Mouse (Mus musculus): ENCODE results near the gene Arntl2. TPM values are rescaled to one million over a fixed set of nuclear protein-coding genes. Genes with fewer than 3 reads are reported as not detected.

Arntl2 gene
- polyA plus RNA-seq, 1 experiment = 0.49 TPM

DNA sequence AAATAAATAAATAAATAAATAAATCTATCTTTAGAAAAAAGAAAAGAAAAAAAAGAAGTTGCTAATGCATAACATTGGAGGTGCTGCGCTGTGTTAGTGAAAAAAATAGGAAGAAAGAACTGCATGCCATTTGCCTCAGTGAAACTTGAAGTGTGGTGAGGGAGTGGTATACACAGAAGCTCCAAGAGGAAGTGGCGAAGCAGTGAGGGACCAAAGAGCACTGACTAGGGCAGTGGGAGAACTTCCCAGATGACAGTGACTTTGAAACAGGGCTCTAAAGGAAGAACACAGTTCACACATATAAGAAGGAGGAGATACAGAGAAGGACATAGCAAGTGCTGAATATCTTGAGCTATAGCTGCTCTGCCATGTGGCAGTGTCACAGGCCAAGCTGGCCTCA, 36.8 kb upstream of the Arntl2 start:
- Histone ChIP-seq H3K27me3 (ENCODE audit: control insufficient read depth, insufficient read depth, insufficient read length) (no peaks in the 10 kb centered on the region), H3K36me3 (ENCODE audit: control insufficient read depth, insufficient read depth) (no peaks in the 10 kb centered on the region), H3ac (ENCODE audit: control insufficient read depth, insufficient read length, low read depth) (no peak overlapping the region), H3K79me2 (ENCODE audit: control insufficient read depth, insufficient read depth) (no peaks in the 10 kb centered on the region), H3K4me3 (ENCODE audit: insufficient read depth, poor library complexity, severe bottlenecking) (no peak overlapping the region), H3K79me3 (ENCODE audit: low read depth) (no peaks in the 10 kb centered on the region)
- TF ChIP-seq USF1 (IDR thresholded peaks at IDR 0.05; ENCODE audit: low read depth) = no peak
- TF ChIP-seq MYOD1 (IDR thresholded peaks at IDR 0.05; ENCODE audit: control insufficient read depth, insufficient read length, low read depth) = no peak
- TF ChIP-seq CTCF (IDR thresholded peaks at IDR 0.05; ENCODE audit: control insufficient read depth, insufficient read depth, insufficient read length) = no peak
- no peak for TF ChIP-seq MAX (IDR thresholded peaks at IDR 0.05)
- no peak for TF ChIP-seq CEBPB (IDR thresholded peaks at IDR 0.05; ENCODE audit: low read depth)
- TF ChIP-seq MYOG (IDR thresholded peaks at IDR 0.05; ENCODE audit: control insufficient read depth, extremely low read depth, insufficient read length) = no peak
- no peak for TF ChIP-seq FOSL1 (IDR thresholded peaks at IDR 0.05; ENCODE audit: insufficient read depth, low read length, poor library complexity, severe bottlenecking)

DNA sequence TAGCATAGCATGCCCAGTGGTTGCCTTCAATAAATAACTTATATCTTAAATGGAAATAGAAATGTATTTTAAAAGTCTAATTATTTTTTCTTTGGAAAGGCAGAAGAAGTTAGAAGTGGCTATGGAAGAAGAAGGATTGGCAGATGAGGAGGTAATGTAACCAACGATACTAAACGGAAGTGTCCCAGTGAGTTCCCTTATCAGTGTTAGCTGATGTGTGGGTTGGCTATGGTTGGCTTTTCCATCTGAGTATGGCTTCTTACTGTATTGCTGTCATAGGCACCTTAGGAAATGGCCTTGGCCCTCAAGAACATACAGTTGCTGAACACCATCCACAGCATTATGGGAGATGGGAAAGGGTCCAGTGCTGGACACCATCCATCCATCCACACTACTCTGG, 35.8 kb upstream of the Arntl2 start:
- TF ChIP-seq MAX (IDR thresholded peaks at IDR 0.05) (no peak), CTCF (IDR thresholded peaks at IDR 0.05; ENCODE audit: control insufficient read depth, insufficient read depth, insufficient read length) (no peak)
- H3K79me2 ChIP-seq (ENCODE audit: control insufficient read depth, insufficient read depth) = no peaks in the 10 kb centered on the region
- H3K27me3 ChIP-seq (ENCODE audit: control insufficient read depth, insufficient read depth, insufficient read length) = no peaks in the 10 kb centered on the region
- no peaks in the 10 kb centered on the region for H3K36me3 ChIP-seq (ENCODE audit: control insufficient read depth, insufficient read depth)
- H3ac ChIP-seq (ENCODE audit: control insufficient read depth, insufficient read length, low read depth) = no peak overlapping the region
- H3K79me3 ChIP-seq (ENCODE audit: low read depth) = no peaks in the 10 kb centered on the region
- no peak overlapping the region for H3K4me3 ChIP-seq (ENCODE audit: insufficient read depth, poor library complexity, severe bottlenecking)

DNA sequence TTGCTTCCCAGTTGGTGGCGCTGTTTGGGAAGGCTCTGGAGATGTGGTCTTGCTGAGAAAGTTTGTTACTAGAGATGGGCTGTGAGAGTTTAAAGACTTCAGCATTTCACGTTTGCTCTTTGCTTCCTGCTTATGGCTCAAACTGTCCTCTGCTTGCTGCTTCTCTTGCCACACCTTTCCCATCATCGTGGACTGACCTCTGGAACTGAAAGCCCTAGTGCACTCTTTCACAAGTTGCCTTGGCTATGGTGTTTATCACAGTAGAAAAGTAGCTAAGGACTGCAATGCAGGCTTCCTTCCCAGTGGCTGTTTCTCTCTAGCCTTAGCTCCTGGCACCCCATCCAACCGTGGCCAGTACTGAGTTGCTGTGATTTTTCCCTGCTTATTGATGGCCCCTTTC, 35.1 kb upstream of the Arntl2 start:
- no peaks in the 10 kb centered on the region for H3K27me3 ChIP-seq (ENCODE audit: control insufficient read depth, insufficient read depth, insufficient read length)
- no peaks in the 10 kb centered on the region for H3K79me2 ChIP-seq (ENCODE audit: control insufficient read depth, insufficient read depth)
- no peak overlapping the region for H3K4me3 ChIP-seq (ENCODE audit: insufficient read depth, poor library complexity, severe bottlenecking)
- no peak overlapping the region for H3ac ChIP-seq (ENCODE audit: control insufficient read depth, insufficient read length, low read depth)
- TF ChIP-seq MYOG (IDR thresholded peaks at IDR 0.05; ENCODE audit: control insufficient read depth, extremely low read depth, insufficient read length) (no peak), USF1 (IDR thresholded peaks at IDR 0.05; ENCODE audit: low read depth) (no peak), FOSL1 (IDR thresholded peaks at IDR 0.05; ENCODE audit: insufficient read depth, low read length, poor library complexity, severe bottlenecking) (no peak), CEBPB (IDR thresholded peaks at IDR 0.05; ENCODE audit: low read depth) (no peak), MYOD1 (IDR thresholded peaks at IDR 0.05; ENCODE audit: control insufficient read depth, insufficient read length, low read depth) (no peak), CTCF (IDR thresholded peaks at IDR 0.05; ENCODE audit: control insufficient read depth, insufficient read depth, insufficient read length) (no peak), MAX (IDR thresholded peaks at IDR 0.05) (no peak)
- no peaks in the 10 kb centered on the region for H3K79me3 ChIP-seq (ENCODE audit: low read depth)
- no peaks in the 10 kb centered on the region for H3K36me3 ChIP-seq (ENCODE audit: control insufficient read depth, insufficient read depth)

DNA sequence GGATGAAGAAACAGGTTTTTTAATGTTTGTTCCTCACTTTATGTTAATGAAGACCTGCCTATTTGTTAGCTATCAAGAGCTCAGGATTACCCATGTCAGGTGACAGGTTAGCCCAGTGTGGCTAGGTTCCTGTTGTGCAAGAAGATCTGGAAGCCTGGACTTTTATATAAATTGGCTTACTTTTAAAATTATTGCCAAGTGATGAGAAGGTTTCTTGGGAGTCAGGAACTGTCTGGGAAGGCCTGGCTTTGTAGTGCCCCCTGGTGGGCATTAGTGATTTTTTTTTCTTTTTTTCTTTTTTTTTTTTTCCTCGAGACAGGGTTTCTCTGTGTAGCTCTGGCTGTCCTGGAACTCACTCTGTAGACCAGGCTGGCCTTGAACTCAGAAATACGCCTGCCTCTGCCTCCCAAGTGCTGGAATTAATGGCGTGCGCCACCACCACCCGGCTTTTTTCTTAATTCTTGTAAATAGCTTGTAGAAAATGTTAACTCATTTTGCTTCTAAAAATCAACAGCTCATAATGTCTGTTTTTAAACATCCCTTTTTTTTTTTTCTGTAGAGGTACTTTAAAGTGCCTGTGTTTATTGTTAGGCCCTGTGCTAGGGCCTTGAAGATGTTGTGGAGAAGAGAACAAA, 33.5 kb upstream of the Arntl2 start:
- Histone ChIP-seq H3K27me3 (ENCODE audit: control insufficient read depth, insufficient read depth, insufficient read length) (no peaks in the 10 kb centered on the region), H3K79me2 (ENCODE audit: control insufficient read depth, insufficient read depth) (no peaks in the 10 kb centered on the region), H3ac (ENCODE audit: control insufficient read depth, insufficient read length, low read depth) (no peak overlapping the region), H3K36me3 (ENCODE audit: control insufficient read depth, insufficient read depth) (no peaks in the 10 kb centered on the region), H3K4me3 (ENCODE audit: insufficient read depth, poor library complexity, severe bottlenecking) (no peak overlapping the region), H3K79me3 (ENCODE audit: low read depth) (no peaks in the 10 kb centered on the region)
- no peak for TF ChIP-seq MYOG (IDR thresholded peaks at IDR 0.05; ENCODE audit: control insufficient read depth, extremely low read depth, insufficient read length)
- no peak for TF ChIP-seq CTCF (IDR thresholded peaks at IDR 0.05; ENCODE audit: control insufficient read depth, insufficient read depth, insufficient read length)
- no peak for TF ChIP-seq FOSL1 (IDR thresholded peaks at IDR 0.05; ENCODE audit: insufficient read depth, low read length, poor library complexity, severe bottlenecking)
- no peak for TF ChIP-seq MYOD1 (IDR thresholded peaks at IDR 0.05; ENCODE audit: control insufficient read depth, insufficient read length, low read depth)
- TF ChIP-seq USF1 (IDR thresholded peaks at IDR 0.05; ENCODE audit: low read depth) = no peak
- no peak for TF ChIP-seq MAX (IDR thresholded peaks at IDR 0.05)
- no peak for TF ChIP-seq CEBPB (IDR thresholded peaks at IDR 0.05; ENCODE audit: low read depth)

DNA sequence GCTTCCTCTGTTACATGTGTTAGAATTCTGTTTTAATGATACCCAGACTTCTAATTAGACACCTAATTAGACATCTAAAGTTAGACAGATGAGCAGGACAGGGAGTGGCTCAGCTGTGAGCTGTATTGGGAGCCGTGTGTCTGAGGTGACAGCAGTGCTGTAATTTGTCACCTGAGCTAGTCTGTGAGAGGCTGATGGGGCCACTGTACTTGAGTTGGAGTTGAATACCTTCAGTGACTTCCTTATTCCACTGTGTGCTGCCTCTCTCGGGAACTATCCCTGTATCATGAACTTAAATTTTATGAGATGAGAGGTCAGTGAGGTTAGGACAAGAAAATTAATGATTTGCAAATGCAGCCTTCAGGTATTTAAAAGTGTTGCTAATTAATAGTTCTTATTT, 31.3 kb upstream of the Arntl2 start:
- H3K4me3 ChIP-seq (ENCODE audit: insufficient read depth, poor library complexity, severe bottlenecking) = no peak overlapping the region
- TF ChIP-seq MAX (IDR thresholded peaks at IDR 0.05) = no peak

DNA sequence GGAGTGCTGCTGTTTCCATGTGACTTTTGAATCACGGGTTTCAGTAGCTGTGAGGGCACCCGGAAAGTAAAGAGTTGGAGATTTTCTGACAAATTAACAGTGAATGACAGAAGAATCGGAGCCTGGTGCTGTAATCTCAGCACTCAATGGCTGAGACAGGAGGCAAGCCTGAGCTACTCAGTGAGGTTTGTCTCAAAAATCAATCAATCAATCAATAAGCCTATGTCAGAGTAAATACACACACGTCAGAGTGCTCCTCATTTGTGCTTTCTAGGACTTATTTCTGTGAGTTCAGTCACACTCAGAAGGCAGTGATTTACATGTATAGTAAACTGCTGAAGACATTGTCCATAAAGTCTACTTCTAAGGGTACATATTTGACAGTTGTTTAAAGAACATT, 30.6 kb upstream of the Arntl2 start:
- no peak overlapping the region for H3ac ChIP-seq (ENCODE audit: control insufficient read depth, insufficient read length, low read depth)
- no peaks in the 10 kb centered on the region for H3K79me3 ChIP-seq (ENCODE audit: low read depth)
- H3K27me3 ChIP-seq (ENCODE audit: control insufficient read depth, insufficient read depth, insufficient read length) = no peaks in the 10 kb centered on the region
- peaks cover 4% of the 10 kb centered on the region for H3K36me3 ChIP-seq (ENCODE audit: control insufficient read depth, insufficient read depth)
- no peak overlapping the region for H3K4me3 ChIP-seq (ENCODE audit: insufficient read depth, poor library complexity, severe bottlenecking)
- no peaks in the 10 kb centered on the region for H3K79me2 ChIP-seq (ENCODE audit: control insufficient read depth, insufficient read depth)
- TF ChIP-seq MYOD1 (IDR thresholded peaks at IDR 0.05; ENCODE audit: control insufficient read depth, insufficient read length, low read depth) (no peak), MYOG (IDR thresholded peaks at IDR 0.05; ENCODE audit: control insufficient read depth, extremely low read depth, insufficient read length) (no peak)

More for the DNA sequence above, 31.3 kb upstream of the Arntl2 start:
- no peaks in the 10 kb centered on the region for H3K79me3 ChIP-seq (ENCODE audit: low read depth)
- H3K27me3 ChIP-seq (ENCODE audit: control insufficient read depth, insufficient read depth, insufficient read length) = no peaks in the 10 kb centered on the region
- H3ac ChIP-seq (ENCODE audit: control insufficient read depth, insufficient read length, low read depth) = no peak overlapping the region
- H3K79me2 ChIP-seq (ENCODE audit: control insufficient read depth, insufficient read depth) = no peaks in the 10 kb centered on the region
- H3K36me3 ChIP-seq (ENCODE audit: control insufficient read depth, insufficient read depth) = peaks cover 4% of the 10 kb centered on the region
